Mouse (Mus musculus) midbrain, postnatal 0 days (tissue): ENCODE results near the gene Eya2. TPM values are rescaled to one million over a fixed set of nuclear protein-coding genes. Genes with fewer than 3 reads are reported as not detected.
A peak's percentile ranks its signal among the peaks of the same experiment; 100 is the strongest.

ENCODE experiments used
- ATAC-seq: fragments of 200-750 bp; cut with Nextera tagmentation; 2 replicates; pipeline ENCODE4 v1.8.0; 2017; ENCODE audit warnings: moderate number of reproducible peaks, mild to moderate bottlenecking, moderate TSS enrichment, moderate library complexity; ENCODE audit not compliant: low FRiP score
- DNase-seq: peaks from one replicate; pipeline ENCODE4 v3.0.0-alpha.2; 2015; ENCODE audit warnings: low spot score
- H3K27ac ChIP-seq: fragments of 300-500 bp; sonication (generic); 2 replicates; pipeline ENCODE4 v1.5.1; 2014; ENCODE audit warnings: low read depth, mild to moderate bottlenecking, low read length, mixed read lengths
- H3K27me3 ChIP-seq: fragments of 300-500 bp; sonication (generic); 2 replicates; pipeline ENCODE4 v1.6.1; 2014; ENCODE audit warnings: low read length, control low read depth, mixed read lengths; ENCODE audit not compliant: insufficient read depth
- H3K36me3 ChIP-seq: fragments of 300-500 bp; sonication (generic); 2 replicates; pipeline ENCODE4 v1.6.1; 2014; ENCODE audit warnings: low read length, control low read depth, mixed read lengths; ENCODE audit not compliant: insufficient read depth
- H3K4me1 ChIP-seq: fragments of 300-500 bp; sonication (generic); 2 replicates; pipeline ENCODE4 v1.6.1; 2014; ENCODE audit warnings: mild to moderate bottlenecking, control low read depth, antibody characterized with exemption, low read length, mixed read lengths; ENCODE audit not compliant: insufficient read depth
- H3K4me2 ChIP-seq: fragments of 300-500 bp; sonication (generic); 2 replicates; pipeline ENCODE4 v1.6.1; 2014; ENCODE audit warnings: low read depth, mild to moderate bottlenecking, low read length, mixed read lengths; ENCODE audit not compliant: poor library complexity, severe bottlenecking
- H3K4me3 ChIP-seq: fragments of 300-500 bp; sonication (generic); 2 replicates; pipeline ENCODE4 v1.5.1; 2014; ENCODE audit warnings: low read depth, mild to moderate bottlenecking, low read length, moderate library complexity
- H3K9ac ChIP-seq: fragments of 300-500 bp; sonication (generic); replicated peaks from 2 replicates; pipeline ENCODE4 v1.6.1; 2014; ENCODE audit warnings: mild to moderate bottlenecking, low read length, moderate library complexity, mixed read lengths; ENCODE audit not compliant: poor library complexity, severe bottlenecking
- H3K9me3 ChIP-seq: fragments of 300-500 bp; sonication (generic); 2 replicates; pipeline ENCODE4 v1.6.1; 2016; ENCODE audit warnings: low read length, control low read depth
- CTCF ChIP-seq: IDR thresholded peaks from 2 replicates; pipeline ENCODE4 v1.5.1; 2016; ENCODE audit warnings: antibody characterized with exemption, mild to moderate bottlenecking
- WGBS: fragments of 180-500 bp; shearing (Covaris S2); extraction: QIAGEN DNeasy Blood & Tissue Kit; methylation state at CpG from one replicate; pipeline ENCODE4 v1.1.7; 2014; 5-methylcytosine and 5-hydroxymethylcytosine counted together
- polyA plus RNA-seq: library from polyadenylated mRNA; unstranded; fragments of >200 nt; fragmentation: Nextera tagmentation; extraction: Ambion mirVana; gene quantifications from 2 replicates; pipeline ENCODE4 v1.2.1, GENCODE M21; 2015
- total RNA-seq: library from RNA; depleted of rRNA; stranded (reverse); fragments of >200 nt; gene quantifications from 2 replicates; pipeline ENCODE4 v1.2.3, GENCODE M21; 2014

The Eya2 gene
- total and polyA plus RNA-seq, 2 experiments from 2014 or later, result 7.1 to 21.6 TPM

GRCm38 (mm10) chr2:165759421-165759985 is 164.7 kb downstream of the Eya2 start:
- Histone ChIP-seq H3K4me3 (no peak overlapping the region), H3K27me3 (no peaks in the 10 kb centered on the region), H3K9me3 (no peaks in the 10 kb centered on the region), H3K4me2 (no peak overlapping the region), H3K4me1 (peaks cover 7% of the 10 kb centered on the region; the same call in 1 of the 2 replicates), H3K27ac (no peak overlapping the region), H3K36me3 (no peaks in the 10 kb centered on the region), H3K9ac (no peak overlapping the region)
- DNase-seq (no peak), ATAC-seq (no peak)
- 77% methylated on average over 13 of the region's 13 CpGs for WGBS
- no peak for TF ChIP-seq CTCF

- Histone ChIP-seq H3K4me3 (no peak overlapping the region), H3K4me2 (no peak overlapping the region), H3K4me1 (no peaks in the 10 kb centered on the region), H3K27me3 (no peaks in the 10 kb centered on the region), H3K9me3 (no peaks in the 10 kb centered on the region), H3K9ac (no peak overlapping the region), H3K36me3 (no peaks in the 10 kb centered on the region), H3K27ac (no peak overlapping the region)
- TF ChIP-seq CTCF, result no peak
- ATAC-seq (no peak), DNase-seq (no peak)
- 45% methylated on average over 9 of the region's 11 CpGs for WGBS
Observed at GRCm38 (mm10) chr2:165768805-165769358, 174.1 kb downstream of the Eya2 start.

GRCm38 (mm10) chr2:165769375-165769948 is 174.6 kb downstream of the Eya2 start:
- Histone ChIP-seq H3K9me3 (no peaks in the 10 kb centered on the region), H3K9ac (no peak overlapping the region), H3K27ac (no peak overlapping the region), H3K27me3 (no peaks in the 10 kb centered on the region), H3K4me3 (no peak overlapping the region), H3K4me1 (no peaks in the 10 kb centered on the region), H3K36me3 (no peaks in the 10 kb centered on the region), H3K4me2 (no peak overlapping the region)
- TF ChIP-seq CTCF, result no peak
- DNase-seq (peak; percentile 58), ATAC-seq (no peak)
- 29% methylated on average over 8 of the region's 10 CpGs for WGBS

GRCm38 (mm10) chr2:165778927-165779326 is 184.1 kb downstream of the Eya2 start:
- Histone ChIP-seq H3K9me3 (no peaks in the 10 kb centered on the region), H3K27me3 (no peaks in the 10 kb centered on the region), H3K4me2 (no peak overlapping the region), H3K36me3 (0 out of 2 replicates have a peak, but pooled peaks cover 11% of the 10 kb centered on the region), H3K9ac (no peak overlapping the region), H3K4me1 (no peaks in the 10 kb centered on the region), H3K27ac (peak overlapping the region; percentile 63; the same call in 1 of the 2 replicates), H3K4me3 (no peak overlapping the region)
- TF ChIP-seq CTCF, result peak; percentile 99
- peak; percentile 72 for ATAC-seq
- WGBS, result 15% methylated on average over 6 of the region's 6 CpGs
- DNase-seq, result peak; percentile 96

- H3K36me3 ChIP-seq, result peaks cover 36% of the 10 kb centered on the region
- H3K4me1 ChIP-seq, result no peaks in the 10 kb centered on the region
- TF ChIP-seq CTCF, result peak; percentile 100
- no peak overlapping the region for H3K4me3 ChIP-seq
- no peak overlapping the region for H3K27ac ChIP-seq
- no peaks in the 10 kb centered on the region for H3K9me3 ChIP-seq
- DNase-seq (peak; percentile 92), ATAC-seq (peak; percentile 54; the same call in 1 of the 2 replicates)
- H3K9ac ChIP-seq, result no peak overlapping the region
- H3K27me3 ChIP-seq, result no peaks in the 10 kb centered on the region
- 31% methylated on average over 5 of the region's 5 CpGs for WGBS
- no peak overlapping the region for H3K4me2 ChIP-seq
Observed at GRCm38 (mm10) chr2:165782324-165782723, 187.5 kb downstream of the Eya2 start.
